Mouse (Mus musculus): ENCODE measurements around the gene Cisd3.
A peak's percentile ranks its signal among the peaks of the same experiment; 100 is the strongest.

Gene Cisd3

DNA sequence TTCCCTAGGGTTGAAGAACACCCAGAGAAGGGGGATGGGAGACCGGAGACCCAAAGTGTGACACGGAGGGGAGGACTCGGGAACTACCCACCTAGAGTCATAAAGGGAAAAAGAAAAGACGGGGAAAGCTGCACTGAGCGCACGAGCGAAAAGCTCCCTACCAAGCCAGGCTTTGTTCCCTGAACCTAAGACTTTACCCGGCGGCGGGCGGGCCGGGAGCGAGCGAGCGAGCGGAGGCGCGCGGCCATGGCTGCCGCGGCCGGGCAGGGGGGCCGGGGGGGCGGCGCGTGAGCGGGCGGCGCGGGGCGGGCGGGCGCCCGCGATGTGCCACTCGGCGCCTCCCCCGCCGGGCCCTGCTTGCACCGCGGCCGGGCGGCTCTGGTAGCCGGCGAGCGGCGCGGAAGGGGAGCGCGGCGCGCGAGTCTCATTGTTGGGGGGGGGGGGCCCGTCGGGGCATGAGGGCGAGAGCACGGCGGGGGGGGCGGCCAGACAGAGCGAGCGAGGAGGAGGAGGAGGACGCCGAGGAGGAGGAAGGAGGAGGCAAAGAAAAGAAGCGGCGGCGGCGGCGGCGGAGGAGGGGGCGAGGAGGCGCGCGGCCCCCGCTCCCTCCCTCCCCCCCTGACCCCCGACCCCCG, 22.6 kb upstream of the Cisd3 start, which contains the start of gene Mllt6:
TSS of gene Mllt6 (plus strand) at position 522 of the 635 bp plus-strand sequence.
- DNase-seq (ENCODE audit: low spot score in 2 of 2), result peak in 1 of 2 experiments; percentile 62

DNA sequence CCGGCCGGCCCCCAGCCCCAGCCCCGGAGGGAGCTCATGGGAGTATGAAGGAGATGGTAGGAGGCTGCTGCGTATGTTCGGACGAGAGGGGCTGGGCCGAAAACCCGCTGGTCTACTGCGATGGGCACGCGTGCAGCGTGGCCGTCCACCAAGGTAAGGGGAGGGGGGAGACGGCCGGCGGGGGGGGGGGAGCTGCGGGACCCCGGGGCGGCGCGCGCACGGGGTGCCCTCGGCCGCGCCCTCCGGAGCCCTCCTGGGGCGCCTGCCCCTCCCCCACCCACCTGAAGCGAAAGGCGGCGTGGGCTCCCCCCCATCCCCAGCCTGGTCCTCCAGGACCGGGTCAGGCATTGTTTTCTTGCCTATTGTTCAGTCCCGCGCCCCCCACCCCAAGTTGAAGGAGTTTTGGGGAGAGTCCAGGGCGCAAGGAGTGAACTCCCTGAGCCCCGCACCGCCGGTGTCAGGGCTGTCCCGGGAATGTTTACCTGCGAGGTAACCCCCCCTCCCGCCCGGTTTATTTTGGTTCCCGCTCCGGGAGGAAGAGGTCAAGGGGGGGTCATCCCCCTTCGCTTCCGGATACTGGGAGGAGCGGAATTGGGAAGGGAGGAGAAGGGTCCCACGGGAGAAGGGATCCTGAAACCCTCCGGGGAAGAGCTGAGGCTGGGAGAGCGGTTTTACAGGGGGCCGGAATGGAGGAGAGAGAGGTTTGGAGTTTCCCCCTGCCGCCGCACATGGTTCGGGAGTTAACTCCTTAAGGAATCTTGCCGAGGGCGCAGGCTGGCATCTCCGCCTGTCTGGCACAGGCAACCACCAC, 21.9 kb upstream of the Cisd3 start:
- no peak for DNase-seq (ENCODE audit: low spot score in 2 of 2)

DNA sequence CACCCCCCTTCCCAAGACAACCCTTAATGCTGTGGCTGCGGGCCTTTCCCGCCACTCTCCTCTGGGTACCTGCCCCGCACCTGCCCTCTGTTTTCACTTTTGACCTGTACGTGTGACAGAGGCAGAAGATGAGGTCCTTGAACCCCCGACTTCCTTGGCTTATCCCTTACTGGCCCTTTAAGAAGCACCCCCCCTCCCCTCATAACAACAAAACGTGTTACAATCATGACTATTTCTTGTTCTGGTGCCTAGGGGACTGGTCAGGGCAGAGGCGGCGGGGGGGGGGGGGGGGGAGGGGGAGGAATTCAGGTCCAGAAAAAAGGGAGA, 21.3 kb upstream of the Cisd3 start:
- no peak for DNase-seq (ENCODE audit: low spot score in 2 of 2)

GRCm38 (mm10) chr11:97664771-97665240, 20.8 kb upstream of the Cisd3 start:
- no peak for DNase-seq (ENCODE audit: low spot score in 2 of 2)

DNA sequence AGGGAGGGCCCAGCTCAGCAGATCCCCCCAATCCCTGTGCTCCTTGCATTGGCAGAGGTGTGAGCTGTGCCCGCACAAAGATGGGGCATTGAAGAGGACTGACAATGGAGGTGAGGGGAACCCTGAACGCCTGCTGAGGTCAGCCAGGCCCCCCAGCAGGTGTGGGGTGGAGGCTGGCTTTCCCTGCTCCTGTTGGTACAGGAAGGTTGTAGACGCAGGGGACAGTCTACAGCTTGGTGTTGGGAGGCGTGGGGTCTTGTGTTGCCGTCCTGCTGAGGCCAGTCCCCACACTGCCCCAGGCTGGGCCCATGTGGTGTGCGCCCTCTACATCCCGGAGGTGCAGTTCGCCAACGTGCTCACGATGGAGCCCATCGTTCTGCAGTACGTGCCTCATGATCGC, 20.2 kb upstream of the Cisd3 start:
- no peak for DNase-seq (ENCODE audit: low spot score in 2 of 2)

- no peak for DNase-seq (ENCODE audit: low spot score in 2 of 2)
Observed at GRCm38 (mm10) chr11:97666221-97666620, 19.4 kb upstream of the Cisd3 start.

DNA sequence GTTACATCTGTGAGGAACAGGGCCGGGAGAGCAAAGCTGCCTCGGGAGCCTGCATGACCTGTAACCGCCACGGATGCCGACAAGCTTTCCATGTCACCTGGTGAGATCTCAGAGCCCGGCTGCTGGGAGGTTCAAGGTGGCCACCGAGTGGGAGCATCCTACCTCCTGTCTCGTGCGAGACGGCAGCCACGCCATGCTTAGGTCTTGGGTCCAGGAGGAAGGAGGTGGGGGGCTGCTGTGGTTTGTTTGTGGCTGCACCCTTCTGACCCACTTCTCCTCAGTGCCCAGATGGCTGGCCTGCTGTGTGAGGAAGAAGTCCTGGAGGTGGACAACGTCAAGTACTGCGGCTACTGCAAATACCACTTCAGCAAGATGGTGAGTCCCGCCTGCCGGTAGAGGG, 18.8 kb upstream of the Cisd3 start:
- DNase-seq (ENCODE audit: low spot score in 2 of 2), result no peak

GRCm38 (mm10) chr11:97668160-97668559, 17.5 kb upstream of the Cisd3 start:
- DNase-seq (ENCODE audit: low spot score in 2 of 2), result no peak

GRCm38 (mm10) chr11:97669268-97669667, 16.4 kb upstream of the Cisd3 start:
- DNase-seq (ENCODE audit: low spot score in 2 of 2), result no peak

DNA sequence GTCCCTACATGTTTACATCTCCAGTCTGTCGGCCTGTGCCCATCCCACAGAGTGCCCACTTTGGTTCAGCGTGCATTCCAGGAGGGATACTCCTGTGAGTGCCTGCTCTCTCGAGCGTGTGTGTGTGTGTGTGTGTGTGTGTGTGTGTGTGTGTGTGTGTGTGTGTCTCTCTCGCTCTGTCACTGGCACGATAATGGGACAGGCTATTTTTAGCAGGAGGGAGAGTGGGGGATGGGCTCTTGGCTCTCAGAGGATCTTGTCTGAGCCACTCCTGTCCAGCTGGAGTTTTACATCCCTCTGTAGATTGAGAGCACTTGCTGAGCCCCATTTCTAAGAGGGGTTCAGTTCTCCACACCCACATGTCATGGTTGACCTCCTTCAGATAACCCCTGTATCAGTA, 15.8 kb upstream of the Cisd3 start:
- peak; percentile 36 to 60 for DNase-seq (ENCODE audit: low spot score in 2 of 2)

DNA sequence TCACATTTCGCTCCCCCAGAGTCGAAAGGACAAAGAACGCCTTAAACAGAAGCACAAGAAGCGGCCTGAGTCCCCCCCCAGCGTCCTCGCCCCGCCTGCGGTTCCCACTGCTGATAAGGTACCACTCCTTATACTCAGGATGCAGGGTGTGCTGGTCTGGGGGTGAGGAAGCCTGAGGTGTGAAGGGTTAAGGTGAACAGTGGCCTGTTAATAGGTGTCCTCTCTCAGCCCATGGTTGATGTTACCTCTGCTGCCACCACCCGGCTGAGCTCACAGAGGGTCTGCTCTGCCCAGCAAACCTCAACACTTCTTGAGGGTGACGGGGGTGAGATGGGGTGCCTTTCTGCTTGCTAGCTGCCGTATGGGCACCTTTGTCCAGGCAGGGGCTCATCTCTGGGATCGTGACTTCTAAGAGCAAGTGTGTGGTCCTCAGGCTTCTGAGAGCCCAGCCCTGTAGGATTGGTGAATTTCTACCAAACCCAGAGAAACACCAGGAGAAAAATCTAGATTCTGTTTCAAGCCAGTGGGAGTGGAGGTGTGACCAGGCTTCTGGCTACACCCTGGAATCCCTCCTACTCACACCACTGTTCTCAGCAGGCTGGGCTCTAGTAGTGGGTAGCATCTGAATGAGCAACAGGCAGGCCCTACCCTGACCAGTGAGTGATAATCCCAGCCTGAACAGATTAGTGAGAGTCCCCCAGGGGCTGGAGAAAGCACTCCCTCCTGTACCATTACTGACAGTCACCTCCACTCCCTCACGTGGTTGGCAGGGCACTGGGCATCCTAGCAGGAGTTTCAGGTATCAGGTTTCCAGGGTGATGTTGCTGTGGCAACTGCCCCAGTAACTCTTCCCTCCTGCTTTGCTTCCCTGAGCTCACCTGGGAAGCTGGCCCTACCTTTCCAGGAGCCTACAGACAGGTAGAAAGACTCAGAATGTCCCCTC, 15.1 kb upstream of the Cisd3 start:
- DNase-seq (ENCODE audit: low spot score in 2 of 2), result peak in 1 of 2 experiments; percentile 50

- no peak for DNase-seq (ENCODE audit: low spot score in 2 of 2)
Observed at GRCm38 (mm10) chr11:97671177-97671527, 14.5 kb upstream of the Cisd3 start.

DNA sequence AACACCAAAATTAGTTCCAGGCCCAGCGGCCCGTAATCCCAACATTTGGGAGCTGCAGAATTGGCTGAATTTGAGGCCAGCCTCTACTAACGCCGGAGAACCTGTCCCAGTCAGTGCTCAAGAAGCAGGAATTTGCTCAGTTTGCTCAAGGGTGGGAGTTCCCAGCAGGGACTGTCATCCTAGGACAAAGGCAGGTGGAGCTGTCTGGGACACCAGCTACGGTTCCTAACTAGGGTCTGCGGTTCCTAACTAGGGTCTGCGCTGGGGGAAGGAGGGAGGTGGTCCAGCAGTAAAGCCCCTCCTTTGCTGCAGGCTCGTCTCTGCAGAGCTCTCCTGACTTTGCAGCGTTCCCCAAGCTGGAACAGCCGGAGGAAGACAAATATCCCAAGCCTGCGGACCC, 12.5 kb upstream of the Cisd3 start:
- DNase-seq (ENCODE audit: low spot score in 2 of 2), result no peak

DNA sequence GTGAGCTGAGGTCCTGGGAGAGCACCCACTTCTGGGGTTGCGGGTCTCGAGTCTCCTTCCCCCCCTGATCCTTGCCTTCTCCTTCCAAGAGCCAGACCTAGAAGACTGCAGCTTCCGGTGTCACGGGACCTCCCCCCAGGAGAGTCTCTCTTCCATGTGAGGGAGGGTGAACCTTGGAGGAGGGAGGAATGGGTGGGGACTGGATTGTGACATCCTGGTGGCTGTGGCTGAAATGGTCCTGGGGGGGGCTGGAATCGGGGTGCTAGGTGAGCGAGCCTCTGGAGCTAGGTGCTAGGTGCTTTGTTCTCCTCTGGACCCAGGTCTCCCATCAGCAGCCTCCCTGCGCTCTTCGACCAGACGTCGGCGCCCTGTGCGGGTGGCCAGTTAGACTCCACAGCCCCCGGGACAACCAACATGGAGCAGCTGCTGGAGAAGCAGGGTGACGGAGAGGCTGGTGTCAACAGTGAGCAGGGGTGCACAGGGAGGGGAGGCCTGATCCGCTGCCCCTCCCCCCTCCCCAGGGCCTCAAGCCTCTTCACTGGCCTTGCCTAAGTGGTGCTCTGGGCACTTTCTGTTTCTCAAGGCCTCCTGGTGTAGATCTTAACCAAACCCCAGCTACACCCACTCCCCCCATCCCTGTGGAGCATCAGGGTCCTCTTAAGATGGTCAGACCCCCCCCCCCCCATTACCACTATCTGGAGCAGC, 9.4 kb upstream of the Cisd3 start:
- no peak for DNase-seq (ENCODE audit: low spot score in 2 of 2)

GRCm38 (mm10) chr11:97677381-97677780, 8.2 kb upstream of the Cisd3 start:
- DNase-seq (ENCODE audit: low spot score in 2 of 2), result no peak

DNA sequence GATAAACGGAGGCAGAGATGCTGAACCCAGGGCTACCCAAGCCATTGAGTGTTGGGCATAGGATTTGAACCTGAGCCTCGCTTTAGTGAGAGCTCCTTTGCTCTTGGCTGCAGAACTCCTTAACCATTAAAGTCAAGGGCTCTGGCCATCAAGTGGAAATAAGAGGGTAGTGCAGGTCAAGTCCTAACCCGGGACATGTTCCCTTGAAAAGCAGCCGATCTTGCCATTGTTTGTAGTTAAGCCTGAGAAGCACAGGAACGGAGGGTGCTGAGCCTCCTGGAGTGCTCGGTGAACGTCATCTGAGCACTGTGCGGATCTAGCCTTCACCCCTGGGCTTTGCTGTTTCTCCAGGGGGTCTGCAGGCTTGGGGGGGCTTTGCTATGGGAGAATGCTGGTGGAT, 7.8 kb upstream of the Cisd3 start:
- no peak for DNase-seq (ENCODE audit: low spot score in 2 of 2)

GRCm38 (mm10) chr11:97678301-97678700, 7.3 kb upstream of the Cisd3 start:
- no peak for DNase-seq (ENCODE audit: low spot score in 2 of 2)

GRCm38 (mm10) chr11:97680430-97680829, 5.2 kb upstream of the Cisd3 start:
- no peak for DNase-seq (ENCODE audit: low spot score in 2 of 2)

- DNase-seq (ENCODE audit: low spot score in 2 of 2), result no peak
Observed at GRCm38 (mm10) chr11:97682504-97683055, 3.0 kb upstream of the Cisd3 start.

DNA sequence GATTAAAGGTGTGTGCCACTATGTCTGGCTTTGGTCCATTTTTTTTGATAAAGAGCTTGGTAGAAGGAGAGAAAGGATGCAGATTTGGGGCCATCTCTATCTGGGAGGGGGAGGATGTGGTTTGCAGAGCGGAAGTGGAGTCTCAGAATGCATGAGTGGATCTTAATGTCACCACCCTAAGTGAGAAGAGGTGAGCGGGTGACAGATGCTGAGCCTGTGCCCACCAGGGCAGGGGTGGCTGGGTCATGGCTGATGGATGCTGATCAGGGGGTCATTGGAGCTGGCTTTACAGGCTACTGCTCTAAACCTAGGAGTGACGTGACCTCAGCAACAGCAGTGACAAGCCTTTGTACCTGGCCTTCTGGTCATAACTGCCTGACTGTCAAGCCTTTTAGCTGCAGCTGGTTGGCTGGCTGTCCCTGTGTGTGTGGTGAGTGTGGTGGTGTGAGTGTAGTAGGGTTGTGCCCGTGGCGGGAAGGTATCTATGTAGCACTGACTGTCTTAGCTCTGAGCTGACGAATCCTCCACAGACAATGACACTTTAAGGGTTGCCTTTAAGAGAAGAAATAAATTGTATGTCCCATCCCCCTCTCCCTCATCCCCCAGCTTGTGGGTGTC, 1.5 kb upstream of the Cisd3 start:
- no peak for DNase-seq (ENCODE audit: low spot score in 2 of 2)

DNA sequence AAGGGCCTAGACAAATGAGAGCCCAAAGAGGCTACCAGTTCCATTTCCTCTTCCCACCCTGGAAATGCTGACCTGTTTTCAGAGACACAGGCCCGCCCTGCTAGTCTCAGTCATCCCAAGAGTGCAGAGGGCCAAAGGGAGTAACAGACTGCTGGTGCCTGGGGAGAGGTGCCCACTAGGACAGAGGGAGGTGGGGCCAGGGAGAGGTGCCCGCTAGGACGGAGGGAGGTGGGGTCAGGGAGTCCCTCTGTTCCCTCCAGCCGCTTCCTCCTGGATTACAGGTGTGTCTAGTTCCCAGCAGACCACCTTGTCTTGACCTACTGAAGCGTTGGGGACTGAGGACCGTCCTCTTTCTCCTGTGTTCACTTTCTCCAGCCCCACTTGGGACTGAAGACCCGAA, 860 bp upstream of the Cisd3 start:
- DNase-seq (ENCODE audit: low spot score in 2 of 2), result no peak
